Mouse (Mus musculus): Measurements from ENCODE around the gene Cfap157.

Gene Cfap157

DNA sequence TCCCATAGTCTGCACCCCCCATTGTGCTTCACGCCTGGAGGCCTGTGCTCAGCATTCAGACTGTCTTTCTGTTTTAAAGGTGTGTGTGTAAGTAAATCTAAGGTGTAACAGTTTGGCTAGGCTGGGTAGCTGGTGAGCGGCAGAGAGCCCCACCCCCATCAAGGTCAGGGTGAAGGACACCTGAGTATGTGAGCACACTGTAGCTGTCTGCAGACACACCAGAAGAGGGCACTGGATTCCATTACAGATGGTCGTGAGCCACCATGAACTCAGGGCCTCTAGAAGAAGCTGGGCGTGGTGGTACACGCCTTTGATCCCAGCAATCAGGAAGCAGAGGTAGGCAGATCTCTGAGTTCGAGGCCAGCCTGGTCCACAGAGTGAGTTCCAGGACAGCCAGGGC is 2.5 kb downstream of the Cfap157 start:
- no peak for DNase-seq (ENCODE audit: extremely low read depth, low read depth)

DNA sequence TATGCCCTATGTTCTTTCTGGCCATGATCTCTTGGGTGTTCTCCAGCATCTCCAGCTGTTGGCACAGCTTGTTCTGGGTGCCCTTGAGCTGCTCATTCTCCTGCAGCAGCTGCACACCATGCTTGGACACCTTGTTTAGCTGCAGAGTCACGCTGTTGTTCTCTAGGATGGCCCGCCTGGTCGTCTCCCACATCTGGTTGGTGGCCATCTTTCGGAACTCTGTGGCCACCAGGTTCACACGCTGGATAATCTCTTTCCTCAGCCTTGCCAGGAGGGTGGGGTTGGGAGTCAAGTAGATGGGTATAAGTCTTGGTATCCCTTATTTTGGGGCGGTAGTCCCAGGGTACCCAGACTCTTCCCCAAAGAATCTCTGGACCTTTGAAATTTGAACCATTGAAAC is 4.5 kb downstream of the Cfap157 start:
- no peak for DNase-seq (ENCODE audit: extremely low read depth, low read depth)

DNA sequence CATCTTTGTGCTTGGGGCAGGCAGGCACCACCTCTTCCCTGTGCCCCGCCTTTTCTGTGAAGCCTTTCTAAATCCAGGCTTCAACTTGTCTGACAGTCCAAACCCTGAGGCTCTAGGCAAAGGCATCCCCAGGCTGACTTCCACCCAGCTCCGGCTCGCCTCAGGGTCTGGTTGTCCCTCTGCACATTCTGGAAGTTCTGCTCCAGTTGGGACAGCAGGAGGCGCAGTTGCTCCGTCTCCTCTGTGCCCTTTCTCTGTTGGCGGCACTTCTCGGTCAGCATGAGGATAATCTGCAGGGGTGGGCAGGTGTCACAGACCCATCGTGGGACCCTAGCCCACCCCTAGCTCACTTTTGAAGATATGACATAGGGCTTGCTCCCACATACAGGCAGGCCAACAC is 5.1 kb downstream of the Cfap157 start:
- DNase-seq (ENCODE audit: extremely low read depth, low read depth): no peak

DNA sequence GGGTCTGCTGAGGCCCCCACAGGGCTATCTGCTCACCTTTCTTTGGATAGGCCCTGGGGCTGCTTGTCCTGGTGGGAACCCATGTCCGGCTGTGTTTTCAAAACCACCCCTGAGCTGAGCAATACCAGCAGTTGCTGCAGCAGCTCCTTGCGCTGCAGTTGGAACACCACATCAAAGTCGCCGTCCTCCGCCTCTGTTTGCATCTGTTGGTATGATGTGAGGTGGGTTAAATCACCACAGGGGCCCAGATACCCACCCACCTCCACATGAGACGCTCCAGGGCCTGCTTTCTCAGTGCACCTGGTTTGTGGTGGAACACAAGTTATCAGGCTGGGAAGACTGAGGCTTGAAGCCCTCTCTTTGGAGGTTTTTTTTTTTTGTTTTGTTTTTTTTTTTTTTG is 6.1 kb downstream of the Cfap157 start:
- DNase-seq (ENCODE audit: extremely low read depth, low read depth): no peak

DNA sequence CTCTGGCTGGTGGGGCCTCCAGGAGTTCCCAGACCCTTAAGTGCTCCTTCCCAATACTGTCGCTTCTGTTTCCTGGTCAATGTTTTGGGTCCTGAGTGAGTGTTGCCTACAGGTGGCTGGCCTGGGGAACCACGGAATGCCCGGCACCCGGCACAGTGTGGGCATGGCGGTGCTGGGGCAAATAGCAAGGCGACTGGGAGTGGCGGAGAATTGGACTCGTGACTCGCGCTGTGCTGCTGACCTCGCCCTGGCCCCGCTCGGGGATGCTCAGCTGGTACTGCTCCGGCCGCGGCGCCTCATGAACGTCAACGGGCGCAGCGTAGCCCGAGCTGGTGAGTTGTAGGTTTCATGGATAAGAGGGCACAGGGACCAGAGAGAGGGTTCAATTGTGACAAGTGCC is 8.0 kb downstream of the Cfap157 start:
- DNase-seq (ENCODE audit: extremely low read depth, low read depth): no peak

DNA sequence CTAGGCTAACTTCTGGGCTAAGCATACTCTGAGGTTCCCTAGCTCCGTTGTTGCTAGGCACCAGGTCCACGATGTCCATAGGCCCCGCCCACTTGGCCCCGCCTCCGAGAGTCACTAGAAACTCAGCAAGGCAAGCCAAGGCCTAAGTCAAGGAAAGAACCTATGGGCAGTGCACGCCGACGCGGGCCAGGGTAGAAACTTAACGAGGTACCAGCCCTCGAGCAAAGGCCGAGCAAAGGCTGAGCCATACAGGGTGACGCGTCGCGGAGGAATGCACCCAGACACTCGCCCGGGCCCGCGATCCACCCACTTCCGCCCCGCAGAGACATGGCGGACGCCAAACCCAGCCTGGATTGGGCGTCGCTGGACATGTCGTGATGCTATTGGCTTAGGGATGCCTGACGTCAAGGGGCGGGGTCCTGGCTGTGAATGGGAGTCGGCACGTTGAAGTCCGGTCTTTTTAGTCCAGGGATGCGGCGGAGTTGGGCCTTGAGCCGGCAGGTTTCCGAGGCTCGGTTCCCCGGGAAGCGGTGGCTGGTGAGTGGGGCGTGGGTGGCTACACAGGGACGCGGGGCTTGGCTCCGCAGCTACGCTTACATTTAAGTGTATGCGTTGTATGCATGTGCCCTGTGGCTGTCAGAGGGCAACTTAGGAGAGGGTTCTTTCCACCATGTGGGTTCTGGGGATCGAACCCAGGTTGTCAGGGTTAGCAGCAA is 8.7 kb downstream of the Cfap157 start, which contains the start of the genes Ttc16 and Ptrh1:
Gene Ttc16, minus strand, starts transcription at position 275 of the 716 bp plus-strand sequence.
Gene Ptrh1, plus strand, starts transcription at position 428 of the 716 bp plus-strand sequence.
- peak; percentile 84 for DNase-seq (ENCODE audit: extremely low read depth, low read depth)

DNA sequence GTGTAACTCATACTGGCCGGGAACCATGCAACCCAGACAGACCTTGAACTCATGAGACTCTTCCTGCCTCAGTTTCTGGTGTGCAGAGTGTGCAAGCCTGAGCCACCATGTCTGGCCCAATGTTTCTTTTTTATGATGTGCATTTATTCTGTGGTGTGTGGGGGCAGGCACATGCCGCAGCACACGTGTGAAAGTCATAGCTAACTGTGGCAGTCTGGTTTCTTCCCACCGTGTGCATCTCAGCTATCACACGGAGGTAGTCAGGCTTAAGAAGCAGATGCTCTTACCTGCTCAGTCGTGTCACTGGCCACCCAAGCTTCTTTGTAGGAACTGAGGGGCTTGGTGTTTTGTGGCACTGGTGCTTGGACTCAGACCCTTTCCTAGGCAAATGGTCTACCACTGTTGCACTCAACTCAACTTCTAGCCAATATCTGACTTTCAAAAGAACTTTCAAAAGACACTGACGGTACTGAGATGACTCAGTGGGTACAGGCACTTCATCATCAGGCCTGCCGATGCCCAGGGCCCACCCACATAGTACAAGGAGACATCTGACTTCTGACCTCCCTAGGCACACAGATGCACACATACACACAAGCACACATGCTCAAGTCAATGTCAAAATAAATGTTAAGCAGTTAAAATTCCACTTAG is 11.5 kb downstream of the Cfap157 start:
- no peak for DNase-seq (ENCODE audit: extremely low read depth, low read depth)

DNA sequence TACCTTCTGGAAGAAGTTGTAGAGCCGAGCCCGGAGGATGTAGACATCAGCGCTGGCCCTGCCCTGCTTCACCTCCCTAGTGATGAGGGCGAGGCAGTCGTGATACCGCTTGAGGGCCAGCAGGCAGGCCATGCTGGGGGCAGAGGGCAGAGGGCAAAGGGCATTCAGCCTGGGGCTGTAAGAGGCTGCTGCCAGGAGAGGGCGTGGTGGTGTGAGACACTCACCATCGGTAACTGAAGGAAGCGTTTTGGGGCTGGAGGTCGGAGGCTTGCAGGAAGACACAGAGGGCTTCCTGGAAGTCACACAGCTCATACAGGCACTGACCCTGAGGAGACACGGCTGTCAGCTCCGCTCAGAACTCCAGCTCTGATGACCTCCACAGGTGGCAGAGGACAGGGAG is 12.3 kb downstream of the Cfap157 start:
- no peak for DNase-seq (ENCODE audit: extremely low read depth, low read depth)

DNA sequence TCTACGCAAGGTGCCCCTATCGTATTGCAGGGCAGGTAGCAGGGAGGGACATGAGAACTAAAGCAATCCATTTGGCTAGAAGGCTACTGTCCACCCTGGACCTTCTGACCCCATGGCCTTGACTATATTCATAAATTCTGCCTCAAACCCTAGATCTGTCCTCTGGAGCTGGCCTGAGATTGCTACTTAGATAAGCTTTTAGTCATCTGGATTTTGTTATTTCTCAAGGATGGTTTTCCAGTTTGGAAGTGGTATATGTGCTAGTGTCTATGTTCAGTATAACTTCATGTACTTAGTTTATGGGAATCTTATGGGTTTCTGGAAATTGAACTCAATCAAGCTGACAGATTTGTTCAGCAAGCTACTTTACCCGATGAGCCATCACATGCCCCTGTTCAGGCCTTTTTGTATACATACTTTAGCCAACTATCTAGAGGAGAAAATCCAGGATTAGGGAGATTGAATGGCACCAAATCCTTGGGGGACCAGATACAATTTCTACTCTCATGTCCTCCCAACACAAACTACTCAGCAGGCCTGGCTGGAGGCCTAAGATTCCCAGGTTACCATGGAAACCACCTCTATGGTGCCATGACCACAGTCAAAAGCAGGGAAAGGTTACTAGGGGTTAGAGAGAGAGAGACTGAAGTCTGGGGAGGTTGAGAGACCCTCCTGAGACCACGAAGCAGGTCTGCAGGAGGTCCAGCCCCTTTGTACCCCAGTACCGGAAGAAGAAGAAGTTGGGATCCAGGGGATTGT is 14.7 kb downstream of the Cfap157 start:
- no peak for DNase-seq (ENCODE audit: extremely low read depth, low read depth)

DNA sequence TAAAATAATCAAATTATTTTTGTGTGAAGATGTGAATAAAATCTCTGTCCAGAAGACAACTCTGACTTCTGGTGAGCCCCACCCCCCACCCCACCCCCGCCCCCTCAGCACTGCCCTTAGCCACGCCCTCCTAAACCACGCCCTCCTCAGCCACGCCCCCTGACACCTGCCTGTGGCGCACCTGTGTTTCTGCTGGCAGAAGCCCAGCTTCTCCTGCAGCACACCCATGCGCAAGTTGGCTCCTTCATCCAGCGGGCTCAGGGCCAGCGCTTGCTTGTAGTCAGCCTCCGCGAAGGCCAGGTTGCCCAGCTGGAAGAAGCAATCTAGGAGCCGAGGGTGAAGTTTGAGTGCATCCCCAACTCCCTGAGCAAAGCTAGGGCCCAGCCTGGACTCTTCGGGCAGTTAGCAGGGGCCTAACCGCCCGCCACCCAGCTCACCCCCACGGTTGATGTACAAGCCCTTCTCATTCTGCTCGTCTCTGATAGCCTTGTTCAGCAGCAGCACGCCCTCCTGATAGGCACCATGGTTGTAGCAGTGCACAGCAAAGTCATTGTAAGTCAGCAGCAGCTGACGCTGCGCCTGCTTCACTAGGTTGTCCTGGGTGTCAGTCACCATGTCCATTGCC is 15.5 kb downstream of the Cfap157 start:
- DNase-seq (ENCODE audit: extremely low read depth, low read depth): no peak

DNA sequence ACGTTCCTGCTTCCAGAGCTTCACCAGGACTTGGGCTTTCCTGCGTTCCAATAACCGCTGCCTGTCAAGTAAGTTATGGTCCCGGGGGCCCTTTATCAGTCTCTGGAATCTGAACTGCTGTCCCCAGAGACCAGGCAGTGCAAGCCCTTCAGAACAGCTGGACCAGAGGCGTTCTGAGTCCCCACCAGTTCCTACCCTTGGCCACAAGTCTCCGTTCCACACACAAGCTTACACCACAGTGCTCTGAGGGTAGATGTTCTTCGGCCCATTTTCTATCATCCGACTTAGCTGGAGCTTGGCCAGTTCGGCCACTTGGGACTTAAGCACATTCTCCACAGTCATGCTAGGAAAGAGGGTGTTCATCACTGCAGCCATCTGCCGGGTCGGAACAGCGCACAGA is 17.0 kb downstream of the Cfap157 start:
- no peak for DNase-seq (ENCODE audit: extremely low read depth, low read depth)

DNA sequence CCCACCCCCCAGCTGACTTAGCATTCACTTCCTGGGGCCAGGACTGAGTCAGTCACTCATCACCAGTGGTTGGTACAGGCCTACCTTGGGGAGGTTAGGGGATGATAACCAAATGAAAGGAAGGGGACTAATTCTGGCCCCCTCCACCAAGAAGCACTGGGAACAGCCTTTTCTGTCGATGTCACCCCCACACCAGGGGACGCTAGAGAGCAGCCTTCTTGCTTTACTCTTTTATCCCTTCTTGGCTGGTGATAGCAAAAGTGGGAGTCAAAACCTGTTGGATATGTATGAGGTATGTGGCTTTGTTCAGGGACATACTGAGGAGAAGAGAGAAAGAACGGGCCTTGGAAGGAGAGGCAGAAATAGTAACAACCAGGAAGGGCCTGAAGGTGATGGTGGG is 20.9 kb downstream of the Cfap157 start:
- DNase-seq (ENCODE audit: extremely low read depth, low read depth): no peak

DNA sequence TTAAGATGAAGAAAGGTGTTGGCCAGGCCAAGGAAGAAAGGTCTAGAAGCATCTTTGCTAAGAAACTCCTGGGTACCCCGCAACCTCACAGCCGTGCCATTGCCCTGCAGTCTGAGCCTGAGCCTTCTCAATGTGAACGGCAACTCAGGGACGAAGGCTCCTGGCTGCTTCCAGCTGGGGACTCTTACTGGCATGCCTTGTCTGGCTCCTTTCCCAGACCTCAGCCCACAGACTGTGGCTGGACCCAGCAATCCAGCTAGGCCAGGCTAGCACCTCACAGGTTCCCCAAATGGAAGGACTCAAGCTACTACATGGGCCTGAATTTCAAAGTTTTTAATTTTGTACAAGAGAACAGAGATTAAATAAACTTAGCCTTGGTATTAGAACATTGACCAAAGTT is 22.4 kb downstream of the Cfap157 start:
- no peak for DNase-seq (ENCODE audit: extremely low read depth, low read depth)

DNA sequence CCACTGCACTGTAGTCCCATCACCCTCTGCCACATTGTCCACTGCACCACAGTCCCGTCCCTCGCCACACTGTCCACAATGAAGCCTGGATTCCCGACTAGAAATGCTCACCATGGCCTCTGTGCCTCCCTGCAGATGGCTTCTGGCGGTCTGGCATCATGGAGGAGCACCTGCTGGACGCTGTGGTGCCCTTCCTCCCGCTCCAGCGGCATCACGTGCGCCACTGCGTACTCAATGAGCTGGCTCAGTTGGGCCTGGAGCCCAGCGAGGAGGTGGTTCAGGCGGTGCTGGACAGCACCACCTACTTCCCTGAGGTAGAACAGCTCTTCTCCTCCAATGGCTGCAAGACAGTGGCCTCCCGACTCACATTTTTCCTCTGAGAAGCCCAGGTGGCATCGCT is 22.9 kb downstream of the Cfap157 start:
- DNase-seq (ENCODE audit: extremely low read depth, low read depth): no peak

DNA sequence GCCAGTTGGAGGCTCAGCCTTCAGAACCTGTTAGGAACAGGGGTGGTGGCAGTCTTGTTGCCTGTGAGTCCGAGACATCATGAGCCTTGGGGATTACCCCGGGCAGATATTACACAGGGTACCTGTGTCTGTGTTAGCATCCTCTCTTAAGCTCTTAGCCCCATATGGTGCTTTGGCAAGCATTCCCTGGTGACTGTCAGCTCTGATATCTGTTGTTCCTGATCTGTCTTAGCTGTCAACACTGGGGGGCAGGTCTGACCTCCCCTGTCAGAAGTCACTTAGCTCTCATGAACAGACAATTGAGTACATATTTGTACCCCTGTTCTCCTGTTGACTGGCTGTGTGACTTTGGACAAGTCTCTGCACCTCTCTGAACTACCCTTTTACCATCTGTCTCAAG is 25.2 kb downstream of the Cfap157 start:
- DNase-seq (ENCODE audit: extremely low read depth, low read depth): no peak

DNA sequence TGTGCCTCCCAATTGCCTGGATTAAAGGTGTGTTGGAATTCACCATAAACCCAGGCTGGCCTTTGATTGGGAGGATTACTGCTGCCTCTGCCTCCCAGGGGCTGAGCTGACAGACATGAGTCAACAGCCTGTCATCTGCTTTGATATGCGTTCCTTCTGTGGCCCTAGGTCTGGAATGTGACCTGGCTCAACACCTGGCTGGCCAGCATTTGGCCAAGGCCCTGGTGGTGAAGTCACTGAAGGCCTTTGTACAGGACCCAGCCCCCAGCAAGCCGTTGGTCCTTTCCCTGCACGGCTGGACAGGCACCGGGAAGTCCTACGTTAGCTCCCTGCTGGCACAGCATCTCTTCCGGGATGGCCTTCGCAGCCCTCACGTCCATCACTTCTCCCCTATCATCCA is 25.7 kb downstream of the Cfap157 start:
- DNase-seq (ENCODE audit: extremely low read depth, low read depth): no peak

DNA sequence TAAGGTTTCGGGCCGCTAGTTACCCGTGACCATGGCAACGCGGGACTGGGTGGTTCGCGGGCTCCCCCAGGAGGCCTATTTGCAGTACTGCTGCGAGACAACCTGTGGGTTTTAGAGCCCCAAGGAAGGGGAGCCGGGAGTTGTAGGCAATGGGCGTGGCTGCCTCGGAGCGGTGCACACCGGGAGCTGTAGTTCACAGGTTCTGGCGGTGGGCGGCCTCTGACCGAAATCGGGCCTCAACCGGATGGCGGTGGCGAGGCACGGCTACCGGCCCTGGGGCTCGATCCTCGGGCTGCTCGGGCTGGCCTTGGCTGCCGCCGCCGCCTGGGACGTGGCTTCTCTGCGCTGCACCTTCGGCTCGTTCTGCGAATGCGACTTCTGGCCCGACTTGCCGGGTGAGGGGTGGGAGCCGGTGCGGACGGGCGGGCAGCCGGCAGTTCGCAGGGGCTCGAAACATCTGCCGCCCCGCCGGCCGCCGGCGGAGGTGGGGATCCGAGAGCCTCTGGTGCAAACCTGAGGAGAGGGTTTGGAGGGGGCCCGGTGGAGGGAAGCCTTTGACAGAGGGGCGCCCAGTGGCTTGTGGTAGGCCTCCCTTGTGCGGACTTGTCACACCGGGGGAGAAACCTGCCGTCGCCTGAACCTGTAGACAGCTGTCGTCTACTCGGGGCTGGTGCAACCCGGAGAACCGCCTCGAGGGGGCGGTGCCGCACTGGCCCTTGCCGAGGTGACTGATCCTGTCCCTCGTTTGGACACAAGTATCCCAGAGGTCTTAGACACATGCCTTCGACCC is 27.0 kb downstream of the Cfap157 start, which contains the start of gene Tor2a:
Gene Tor2a, plus strand, starts transcription at position 179 of the 790 bp plus-strand sequence.
- peak; percentile 86 for DNase-seq (ENCODE audit: extremely low read depth, low read depth)

DNA sequence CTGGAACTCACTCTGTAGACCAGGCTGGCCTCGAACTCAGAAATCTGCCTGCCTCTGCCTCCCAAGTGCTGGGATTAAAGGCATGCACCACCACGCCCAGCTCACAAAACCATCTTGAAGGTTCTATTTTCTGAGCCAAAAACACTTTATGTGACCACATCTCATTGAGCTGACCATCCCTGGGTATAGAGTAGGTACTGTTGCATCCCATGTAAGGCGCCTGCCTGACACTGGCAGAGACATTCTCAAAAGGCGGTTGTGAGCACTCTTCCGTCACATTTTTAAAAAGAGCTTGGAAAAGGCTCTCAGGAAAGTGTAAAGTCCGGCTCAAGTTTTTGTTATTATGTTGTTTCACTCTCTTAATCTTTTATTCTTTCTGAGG is 27.6 kb downstream of the Cfap157 start:
- DNase-seq (ENCODE audit: extremely low read depth, low read depth): no peak

DNA sequence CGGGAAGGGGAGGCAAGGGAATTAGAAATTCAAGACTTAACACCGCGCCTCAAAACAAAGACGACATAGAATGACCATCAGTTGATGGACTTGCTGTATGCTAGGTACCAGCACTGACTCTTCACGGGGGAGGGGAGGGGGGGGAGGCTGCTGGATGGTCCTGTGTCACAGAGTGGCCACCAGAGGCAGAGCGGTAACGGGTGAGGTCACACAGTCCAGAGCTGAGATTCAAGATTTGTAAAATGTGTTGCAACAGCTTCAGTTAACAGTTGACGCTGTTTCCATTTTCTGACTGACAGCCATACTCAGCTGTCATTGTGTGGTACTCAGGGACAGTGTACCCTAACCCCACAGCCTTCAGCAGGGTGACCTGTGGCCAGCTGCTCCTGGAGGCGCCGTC is 32.0 kb downstream of the Cfap157 start:
- DNase-seq (ENCODE audit: extremely low read depth, low read depth): no peak

DNA sequence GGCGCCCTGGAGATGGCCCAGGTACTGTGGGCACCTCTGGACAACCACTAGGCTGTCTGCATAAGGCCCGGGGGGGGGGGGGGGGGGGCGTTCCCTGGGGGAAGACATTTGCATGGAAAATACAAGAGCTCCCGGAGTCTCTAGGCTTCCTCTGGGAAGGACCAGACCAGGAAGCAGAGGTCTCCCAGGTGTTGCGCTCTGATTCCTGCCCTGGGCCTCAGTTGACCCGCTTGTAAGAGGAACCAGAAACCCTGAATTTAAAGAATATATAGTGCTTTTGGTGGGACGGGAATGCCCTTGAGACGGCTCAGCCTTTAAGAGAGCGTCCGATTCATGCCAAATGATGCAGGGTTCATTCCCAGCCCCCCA is 32.6 kb downstream of the Cfap157 start:
- no peak for DNase-seq (ENCODE audit: extremely low read depth, low read depth)
